Mouse (Mus musculus): ENCODE measurements around the gene Krt33a. TPM values are rescaled to one million over a fixed set of nuclear protein-coding genes. Genes with fewer than 3 reads are reported as not detected.

The Krt33a gene
- polyA plus RNA-seq, 1 experiment from 2014 or later, result not detected

DNA sequence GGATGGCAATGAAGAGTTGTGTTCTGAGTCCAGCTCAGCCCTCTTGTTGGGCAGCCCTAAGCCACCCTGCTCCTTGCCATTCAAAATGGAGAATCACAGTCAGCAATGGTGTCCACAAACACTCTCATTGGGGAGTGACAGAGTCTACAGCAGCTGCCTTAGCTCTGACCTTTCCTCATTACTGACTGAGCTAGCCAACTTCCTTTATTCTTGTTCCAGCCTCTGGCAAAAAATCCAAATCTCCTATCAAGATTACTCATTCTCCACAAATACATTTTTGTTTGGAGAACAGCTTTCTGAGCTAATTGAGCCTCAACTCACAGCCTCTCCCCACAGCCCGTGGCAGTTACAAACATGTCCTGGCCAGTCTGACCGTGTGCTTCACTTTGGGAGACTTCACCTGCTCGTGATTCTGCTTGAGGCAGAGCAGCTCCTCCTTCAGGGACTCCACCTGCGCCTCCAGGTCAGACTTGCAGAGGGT lies 2.3 kb downstream of the Krt33a start:
- 56% methylated on average over 4 of the region's 4 CpGs for WGBS
- H3K27me3 ChIP-seq (ENCODE audit: insufficient read depth, low read length), result no peaks in the 10 kb centered on the region
- no peak for ATAC-seq (ENCODE audit: low FRiP score, low TSS enrichment)
- H3K4me2 ChIP-seq (replicated peaks; ENCODE audit: low read depth, low read length), result no peak overlapping the region
- no peaks in the 10 kb centered on the region for H3K36me3 ChIP-seq (ENCODE audit: insufficient read depth, low read length)
- H3K27ac ChIP-seq (ENCODE audit: low read length), result no peak overlapping the region
- no peaks in the 10 kb centered on the region for H3K9me3 ChIP-seq (ENCODE audit: low read length)
- H3K4me1 ChIP-seq (ENCODE audit: insufficient read depth, low read length), result no peaks in the 10 kb centered on the region
- H3K4me3 ChIP-seq (ENCODE audit: low read length), result no peak overlapping the region
- no peak overlapping the region for H3K9ac ChIP-seq (replicated peaks; ENCODE audit: low read length)

DNA sequence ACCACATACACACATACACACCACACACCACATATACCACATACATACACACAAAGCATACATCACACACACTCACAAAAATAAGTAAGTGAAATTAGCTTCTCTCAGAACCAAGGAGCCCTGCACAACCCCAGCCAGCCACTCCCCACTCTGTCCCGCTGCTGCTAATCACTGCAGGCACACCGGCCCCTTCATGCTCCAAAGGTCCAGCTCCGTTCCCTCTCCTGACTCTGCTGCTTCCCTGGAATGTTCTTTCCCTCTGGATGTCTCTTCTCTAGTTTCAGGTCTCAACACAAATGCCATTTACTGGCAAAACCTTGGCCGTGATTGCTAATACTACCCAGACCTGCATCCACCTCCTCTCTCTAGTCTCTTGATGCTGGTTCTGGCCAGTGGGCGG lies 5.3 kb downstream of the Krt33a start:
- 45% methylated on average over 5 of the region's 5 CpGs for WGBS
- no peaks in the 10 kb centered on the region for H3K36me3 ChIP-seq (ENCODE audit: insufficient read depth, low read length)
- H3K9me3 ChIP-seq (ENCODE audit: low read length), result no peaks in the 10 kb centered on the region
- no peaks in the 10 kb centered on the region for H3K27me3 ChIP-seq (ENCODE audit: insufficient read depth, low read length)
- H3K4me1 ChIP-seq (ENCODE audit: insufficient read depth, low read length), result no peaks in the 10 kb centered on the region
- no peak overlapping the region for H3K27ac ChIP-seq (ENCODE audit: low read length)
- no peak overlapping the region for H3K4me3 ChIP-seq (ENCODE audit: low read length)
- no peak overlapping the region for H3K4me2 ChIP-seq (replicated peaks; ENCODE audit: low read depth, low read length)
- peak; percentile 57; the same call in 1 of the 2 replicates for ATAC-seq (ENCODE audit: low FRiP score, low TSS enrichment)
- no peak overlapping the region for H3K9ac ChIP-seq (replicated peaks; ENCODE audit: low read length)

DNA sequence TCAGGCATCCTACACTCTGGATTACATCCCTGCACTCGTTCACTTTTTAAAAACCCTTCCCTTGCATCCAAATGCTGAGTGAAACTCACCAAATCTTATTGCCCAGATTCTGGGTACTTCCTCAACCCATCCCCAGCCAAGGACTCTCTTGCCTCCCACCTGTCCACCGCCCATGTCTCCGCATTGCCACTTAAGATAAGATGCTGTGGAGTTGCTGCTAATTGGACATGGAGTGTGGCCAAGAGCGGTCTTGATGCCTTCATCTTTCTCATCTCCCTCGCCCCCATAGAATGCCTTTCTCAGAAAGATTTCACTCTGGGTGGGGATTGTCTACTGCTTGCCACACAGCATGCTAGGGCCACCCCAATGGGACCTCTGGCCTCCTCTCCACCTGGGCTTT lies 7.7 kb downstream of the Krt33a start:
- no peak overlapping the region for H3K27ac ChIP-seq (ENCODE audit: low read length)
- H3K27me3 ChIP-seq (ENCODE audit: insufficient read depth, low read length), result no peaks in the 10 kb centered on the region
- no peaks in the 10 kb centered on the region for H3K36me3 ChIP-seq (ENCODE audit: insufficient read depth, low read length)
- no peak overlapping the region for H3K4me2 ChIP-seq (replicated peaks; ENCODE audit: low read depth, low read length)
- H3K4me3 ChIP-seq (ENCODE audit: low read length), result no peak overlapping the region
- WGBS, result 92% methylated on average over 5 of the region's 5 CpGs
- no peak for ATAC-seq (ENCODE audit: low FRiP score, low TSS enrichment)
- H3K4me1 ChIP-seq (ENCODE audit: insufficient read depth, low read length), result no peaks in the 10 kb centered on the region
- no peak overlapping the region for H3K9ac ChIP-seq (replicated peaks; ENCODE audit: low read length)
- no peaks in the 10 kb centered on the region for H3K9me3 ChIP-seq (ENCODE audit: low read length)

DNA sequence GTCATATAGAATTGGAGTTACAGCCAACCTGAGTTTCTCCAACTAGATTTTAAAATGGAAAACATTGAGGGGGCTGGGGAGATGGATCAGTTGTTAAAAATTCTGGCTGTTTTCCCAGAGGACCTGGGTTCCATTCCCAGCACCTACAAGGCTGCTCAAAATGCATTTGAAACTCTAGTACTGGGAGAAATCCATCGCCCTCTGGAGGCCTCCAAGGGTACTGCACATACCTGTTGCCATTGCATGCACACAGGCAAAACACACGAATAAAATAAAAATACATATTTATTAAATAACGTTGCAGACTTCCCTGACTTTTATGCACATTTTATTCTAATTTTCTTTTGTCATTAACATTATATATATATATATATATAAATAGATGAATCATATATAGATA lies 9.4 kb downstream of the Krt33a start:
- Histone ChIP-seq H3K9me3 (ENCODE audit: low read length) (no peaks in the 10 kb centered on the region), H3K4me2 (replicated peaks; ENCODE audit: low read depth, low read length) (no peak overlapping the region), H3K9ac (replicated peaks; ENCODE audit: low read length) (no peak overlapping the region), H3K4me1 (ENCODE audit: insufficient read depth, low read length) (no peaks in the 10 kb centered on the region), H3K27ac (ENCODE audit: low read length) (no peak overlapping the region), H3K4me3 (ENCODE audit: low read length) (no peak overlapping the region), H3K27me3 (ENCODE audit: insufficient read depth, low read length) (no peaks in the 10 kb centered on the region), H3K36me3 (ENCODE audit: insufficient read depth, low read length) (no peaks in the 10 kb centered on the region)
- no peak for ATAC-seq (ENCODE audit: low FRiP score, low TSS enrichment)
- WGBS, result 60% methylated on average over 3 of the region's 3 CpGs

DNA sequence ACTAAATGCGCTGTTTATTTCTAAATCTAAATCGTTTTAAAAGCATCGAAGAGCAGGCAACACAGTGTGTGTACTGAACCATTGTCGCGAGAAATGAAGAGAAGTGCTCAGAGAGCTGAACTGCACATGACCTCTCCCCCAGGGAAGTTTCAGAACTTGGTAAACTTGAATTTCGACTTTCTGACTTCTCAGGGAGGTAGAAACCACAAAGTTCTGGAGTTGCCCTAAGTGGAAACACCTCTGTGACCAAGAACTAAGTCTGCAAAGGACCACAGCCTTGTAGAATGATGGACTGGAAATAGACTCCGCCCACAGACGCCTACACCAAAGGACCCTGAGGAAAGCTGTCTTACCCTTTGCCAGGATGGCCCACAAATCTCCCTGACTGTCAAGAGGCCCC lies 10.1 kb downstream of the Krt33a start:
- Histone ChIP-seq H3K27me3 (ENCODE audit: insufficient read depth, low read length) (no peaks in the 10 kb centered on the region), H3K36me3 (ENCODE audit: insufficient read depth, low read length) (no peaks in the 10 kb centered on the region), H3K9me3 (ENCODE audit: low read length) (no peaks in the 10 kb centered on the region), H3K4me1 (ENCODE audit: insufficient read depth, low read length) (no peaks in the 10 kb centered on the region), H3K9ac (replicated peaks; ENCODE audit: low read length) (no peak overlapping the region), H3K4me3 (ENCODE audit: low read length) (no peak overlapping the region), H3K4me2 (replicated peaks; ENCODE audit: low read depth, low read length) (no peak overlapping the region), H3K27ac (ENCODE audit: low read length) (peak overlapping the region; percentile 52)
- no peak for ATAC-seq (ENCODE audit: low FRiP score, low TSS enrichment)
- 68% methylated on average over 8 of the region's 8 CpGs for WGBS

DNA sequence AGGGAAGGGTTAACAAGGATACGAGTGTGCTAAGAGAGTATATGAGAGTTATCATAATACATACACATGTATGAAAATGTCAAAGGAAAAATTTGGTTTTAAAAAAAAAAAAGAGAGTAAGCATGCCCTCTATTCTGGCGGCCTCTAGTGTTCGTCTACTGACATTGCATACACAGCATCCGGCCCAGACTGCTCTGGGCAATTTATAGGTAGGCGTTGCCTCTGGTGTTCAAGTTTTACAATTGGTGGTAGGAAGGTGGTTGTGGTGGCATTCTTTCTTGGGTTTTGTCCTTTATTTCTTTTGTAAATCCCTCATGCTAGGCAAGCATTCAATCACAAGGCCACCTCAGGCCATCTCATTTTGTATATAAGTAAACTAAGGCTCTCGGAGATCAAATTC lies 11.2 kb downstream of the Krt33a start:
- H3K9me3 ChIP-seq (ENCODE audit: low read length), result no peaks in the 10 kb centered on the region
- ATAC-seq (ENCODE audit: low FRiP score, low TSS enrichment), result no peak
- H3K4me1 ChIP-seq (ENCODE audit: insufficient read depth, low read length), result no peaks in the 10 kb centered on the region
- WGBS, result 25% methylated on average over 6 of the region's 6 CpGs
- no peak overlapping the region for H3K27ac ChIP-seq (ENCODE audit: low read length)
- H3K9ac ChIP-seq (replicated peaks; ENCODE audit: low read length), result no peak overlapping the region
- H3K36me3 ChIP-seq (ENCODE audit: insufficient read depth, low read length), result no peaks in the 10 kb centered on the region
- H3K4me3 ChIP-seq (ENCODE audit: low read length), result no peak overlapping the region
- H3K4me2 ChIP-seq (replicated peaks; ENCODE audit: low read depth, low read length), result no peak overlapping the region
- H3K27me3 ChIP-seq (ENCODE audit: insufficient read depth, low read length), result no peaks in the 10 kb centered on the region

DNA sequence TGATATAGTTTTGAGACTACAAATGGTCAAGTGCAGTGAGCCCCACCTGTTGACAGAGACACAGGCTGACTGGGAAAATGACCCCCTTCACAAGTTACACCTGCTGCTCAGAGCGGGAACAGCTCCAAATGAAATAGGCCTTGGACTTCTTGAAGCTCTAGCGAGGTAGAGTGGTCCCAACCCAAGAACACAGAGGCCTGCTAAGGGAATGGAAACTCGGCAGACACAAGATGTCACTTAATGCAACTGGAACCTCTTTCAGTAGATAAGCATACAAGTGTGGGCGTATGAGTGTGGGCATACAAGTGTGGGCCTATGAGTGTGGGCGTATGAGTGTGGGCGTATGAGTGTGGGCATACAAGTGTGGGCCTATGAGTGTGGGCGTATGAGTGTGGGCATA lies 16.9 kb downstream of the Krt33a start:
- no peak overlapping the region for H3K27ac ChIP-seq (ENCODE audit: low read length)
- H3K36me3 ChIP-seq (ENCODE audit: insufficient read depth, low read length), result no peaks in the 10 kb centered on the region
- H3K9ac ChIP-seq (replicated peaks; ENCODE audit: low read length), result no peak overlapping the region
- no peak overlapping the region for H3K4me3 ChIP-seq (ENCODE audit: low read length)
- no peak for ATAC-seq (ENCODE audit: low FRiP score, low TSS enrichment)
- no peaks in the 10 kb centered on the region for H3K4me1 ChIP-seq (ENCODE audit: insufficient read depth, low read length)
- no peaks in the 10 kb centered on the region for H3K9me3 ChIP-seq (ENCODE audit: low read length)
- peaks cover 10% of the 10 kb centered on the region for H3K27me3 ChIP-seq (ENCODE audit: insufficient read depth, low read length)
- no peak overlapping the region for H3K4me2 ChIP-seq (replicated peaks; ENCODE audit: low read depth, low read length)
- WGBS, result 92% methylated on average over 7 of the region's 7 CpGs

DNA sequence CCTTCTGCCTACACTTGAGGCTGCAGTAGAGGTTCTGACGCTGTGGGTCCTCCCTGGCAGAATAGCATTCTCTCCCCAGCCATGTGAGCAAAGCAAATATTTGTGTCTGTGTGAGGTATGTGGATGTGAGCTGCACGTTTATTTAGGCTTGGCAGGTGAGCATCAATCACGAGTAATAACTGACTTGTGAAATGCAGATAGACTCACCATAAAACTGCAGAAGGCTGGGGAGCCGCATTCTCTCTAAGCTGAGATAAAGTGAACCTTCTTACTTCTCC lies 21.7 kb downstream of the Krt33a start:
- no peak overlapping the region for H3K9ac ChIP-seq (replicated peaks; ENCODE audit: low read length)
- no peak for ATAC-seq (ENCODE audit: low FRiP score, low TSS enrichment)
- H3K4me2 ChIP-seq (replicated peaks; ENCODE audit: low read depth, low read length), result no peak overlapping the region
- no peak overlapping the region for H3K27ac ChIP-seq (ENCODE audit: low read length)
- no peak overlapping the region for H3K4me3 ChIP-seq (ENCODE audit: low read length)
- peaks cover 7% of the 10 kb centered on the region; the same call in 1 of the 2 replicates for H3K4me1 ChIP-seq (ENCODE audit: insufficient read depth, low read length)
- no peaks in the 10 kb centered on the region for H3K9me3 ChIP-seq (ENCODE audit: low read length)
- peaks cover 14% of the 10 kb centered on the region for H3K27me3 ChIP-seq (ENCODE audit: insufficient read depth, low read length)
- WGBS, result 30% methylated on average over 4 of the region's 4 CpGs
- H3K36me3 ChIP-seq (ENCODE audit: insufficient read depth, low read length), result no peaks in the 10 kb centered on the region

DNA sequence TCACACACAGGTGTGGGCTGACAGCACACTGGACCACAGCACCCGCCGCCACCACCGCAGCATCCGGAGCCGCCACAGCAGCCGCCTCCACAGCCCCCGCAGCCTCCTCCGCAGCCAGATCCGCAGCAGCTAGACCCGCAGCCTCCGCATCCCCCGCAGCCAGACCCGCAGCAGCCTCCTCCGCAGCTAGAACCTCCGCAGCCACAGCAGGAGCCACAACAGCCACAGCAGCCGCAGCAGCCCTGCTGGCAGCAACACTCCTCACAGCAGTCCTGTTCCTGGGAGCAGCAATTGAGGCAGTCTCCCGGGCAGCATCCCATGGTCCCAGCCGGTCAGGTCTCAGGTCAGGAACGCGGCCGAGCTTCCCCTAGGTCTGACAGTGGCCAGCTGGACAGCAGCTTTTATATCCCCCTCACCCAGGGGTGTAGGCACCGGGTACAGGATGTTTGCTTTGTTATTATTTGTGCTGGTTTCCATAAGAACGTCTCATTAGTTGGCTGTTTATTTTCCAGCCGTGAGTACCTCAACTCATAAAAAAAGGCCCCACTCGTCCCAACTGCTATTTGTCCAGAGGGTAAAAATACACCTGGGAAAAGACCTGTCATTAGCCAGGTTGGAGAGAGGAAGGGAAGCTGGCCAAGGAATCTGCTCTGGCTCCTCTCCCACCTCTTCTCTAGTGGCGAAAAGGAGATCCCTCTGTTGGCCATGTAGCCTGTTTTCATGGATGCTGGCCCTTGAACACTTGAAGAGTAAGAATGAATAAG lies 22.2 kb downstream of the Krt33a start, which contains the start of gene Krtap17-1:
TSS of gene Krtap17-1 (minus strand) at position 375 of the 764 bp plus-strand sequence.
- no peak within 1 kb of the TSS for H3K9ac ChIP-seq (replicated peaks; ENCODE audit: low read length)
- H3K4me3 ChIP-seq (ENCODE audit: low read length), result no peak within 1 kb of the TSS
- no peak for ATAC-seq (ENCODE audit: low FRiP score, low TSS enrichment)
- peaks cover 7% of the 10 kb centered on the region; the same call in 1 of the 2 replicates for H3K4me1 ChIP-seq (ENCODE audit: insufficient read depth, low read length)
- H3K27me3 ChIP-seq (ENCODE audit: insufficient read depth, low read length), result peaks cover 14% of the 10 kb centered on the region
- WGBS, result 13% methylated on average over 26 of the region's 26 CpGs
- H3K4me2 ChIP-seq (replicated peaks; ENCODE audit: low read depth, low read length), result peak within 1 kb of the TSS; percentile 20; the same call in 1 of the 2 replicates
- H3K9me3 ChIP-seq (ENCODE audit: low read length), result no peaks in the 10 kb centered on the region
- no peak within 1 kb of the TSS for H3K27ac ChIP-seq (ENCODE audit: low read length)
- no peaks in the 10 kb centered on the region for H3K36me3 ChIP-seq (ENCODE audit: insufficient read depth, low read length)

DNA sequence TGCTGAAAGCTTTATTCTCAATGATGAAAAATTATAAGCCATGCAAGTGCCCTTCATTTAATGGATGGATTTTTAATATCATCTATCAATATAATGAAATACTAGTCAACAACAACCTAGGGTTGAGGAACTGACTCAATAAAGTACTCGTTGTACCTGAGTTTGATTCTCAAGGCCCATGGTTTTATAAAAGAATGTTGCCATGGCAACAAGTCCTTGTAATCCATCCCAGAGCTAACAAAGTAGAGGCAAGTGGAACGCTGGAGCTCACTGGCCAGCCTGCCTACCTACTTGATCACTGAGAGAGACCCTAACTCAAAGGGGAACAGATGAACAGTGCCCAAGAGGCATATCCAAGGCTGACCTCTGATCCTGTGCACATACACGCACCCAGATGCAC lies 25.4 kb downstream of the Krt33a start:
- Histone ChIP-seq H3K27ac (ENCODE audit: low read length) (no peak overlapping the region), H3K9me3 (ENCODE audit: low read length) (no peaks in the 10 kb centered on the region), H3K4me3 (ENCODE audit: low read length) (no peak overlapping the region), H3K36me3 (ENCODE audit: insufficient read depth, low read length) (no peaks in the 10 kb centered on the region), H3K4me2 (replicated peaks; ENCODE audit: low read depth, low read length) (no peak overlapping the region), H3K9ac (replicated peaks; ENCODE audit: low read length) (no peak overlapping the region), H3K27me3 (ENCODE audit: insufficient read depth, low read length) (peaks cover 12% of the 10 kb centered on the region), H3K4me1 (ENCODE audit: insufficient read depth, low read length) (peaks cover 7% of the 10 kb centered on the region; the same call in 1 of the 2 replicates)
- no peak for ATAC-seq (ENCODE audit: low FRiP score, low TSS enrichment)
- WGBS, result 81% methylated on average over 3 of the region's 3 CpGs

Measured in kidney, embryonic 16.5 days (tissue).